Mouse (Mus musculus): ENCODE measurements at regions not wholly inside any gene's neighbourhood (a gene's known extent, or its start where the extent isn't known, plus 50 kb on each side); places are given as distances from the start of the nearest gene placed in this dataset.
"Not testable (repeated sequence)": the region's sequence is repeated elsewhere in the genome, so short reads cannot be mapped to it uniquely, and the experiment has no call there.

GRCm38 (mm10) chr12:29050516-29051251, 299.1 kb downstream of the Eipr1 start:
- no peak for DNase-seq

- peak in 1 of 2 experiments; percentile 9 for DNase-seq
Observed at GRCm38 (mm10) chr12:29054367-29054766, 302.8 kb downstream of the Eipr1 start.

GRCm38 (mm10) chr12:29062025-29062637, 310.5 kb downstream of the Eipr1 start:
- DNase-seq, result no peak

- no peak for DNase-seq
Observed at GRCm38 (mm10) chr12:29062801-29063200, 311.2 kb downstream of the Eipr1 start.

- DNase-seq, result peak in 1 of 2 experiments; percentile 7
Observed at GRCm38 (mm10) chr12:29068180-29068579, 316.6 kb downstream of the Eipr1 start.

- no peak for DNase-seq
Observed at GRCm38 (mm10) chr12:29075096-29075852, 323.7 kb downstream of the Eipr1 start.

- no peak for DNase-seq
Observed at GRCm38 (mm10) chr12:29076606-29077005, 325.0 kb downstream of the Eipr1 start.

- DNase-seq, result no peak
Observed at GRCm38 (mm10) chr12:29079011-29079410, 327.4 kb downstream of the Eipr1 start.

GRCm38 (mm10) chr12:29083426-29084221, 332.0 kb downstream of the Eipr1 start:
- DNase-seq, result peak; percentile 19 to 56

- not testable (repeated sequence) for DNase-seq
Observed at GRCm38 (mm10) chr12:29087245-29087644, 335.6 kb downstream of the Eipr1 start.

- DNase-seq, result no peak
Observed at GRCm38 (mm10) chr12:29089634-29090033, 338.0 kb downstream of the Eipr1 start.

GRCm38 (mm10) chr12:29090451-29090850, 338.8 kb downstream of the Eipr1 start:
- DNase-seq, result no peak

- DNase-seq, result no peak
Observed at GRCm38 (mm10) chr12:29095406-29096032, 343.9 kb downstream of the Eipr1 start.

- no peak for DNase-seq
Observed at GRCm38 (mm10) chr12:29096033-29096913, 344.7 kb downstream of the Eipr1 start.

GRCm38 (mm10) chr12:29100042-29100570, 348.5 kb downstream of the Eipr1 start:
- no peak for DNase-seq

GRCm38 (mm10) chr12:29106893-29107719, 355.5 kb downstream of the Eipr1 start:
- no peak for DNase-seq

GRCm38 (mm10) chr12:29107720-29108051, 356.1 kb downstream of the Eipr1 start:
- no peak for DNase-seq

- no peak for DNase-seq
Observed at GRCm38 (mm10) chr12:29118336-29118735, 366.7 kb downstream of the Eipr1 start.

GRCm38 (mm10) chr12:29121159-29121558, 369.6 kb downstream of the Eipr1 start:
- no peak for DNase-seq

- no peak for DNase-seq
Observed at GRCm38 (mm10) chr12:29122931-29123330, 371.3 kb downstream of the Eipr1 start.

Measured in thymus, postnatal 36 days (tissue).